Mouse (Mus musculus) C2C12 (cell line): ENCODE data around the gene Ugt3a1.

Source experiments
- CTCF ChIP-seq: IDR thresholded peaks from one replicate; pipeline ENCODE4 v1.5.1; 2011; ENCODE audit not compliant: control insufficient read depth, insufficient read depth, insufficient read length
- MAX ChIP-seq: IDR thresholded peaks from one replicate; pipeline ENCODE4 v1.6.1; 2011; ENCODE audit warnings: mild to moderate bottlenecking, control low read depth
- MYOG ChIP-seq: IDR thresholded peaks from one replicate; pipeline ENCODE4 v1.6.1; 2011; ENCODE audit not compliant: control insufficient read depth, insufficient read length; ENCODE audit errors: extremely low read depth
- USF1 ChIP-seq: IDR thresholded peaks from one replicate; pipeline ENCODE4 v1.6.1; 2011; ENCODE audit warnings: low read depth, mild to moderate bottlenecking, control low read depth, moderate library complexity

GRCm38 (mm10) chr15:9279596-9279995 is 2.9 kb downstream of the Ugt3a1 start:
- TF ChIP-seq USF1 (no peak), CTCF (no peak), MAX (no peak), MYOG (no peak)
